In genomic region chr12:107476441-107477291, GRCm38 (mm10) we compare ENCODE assay signal across 23 mouse cellular contexts. TPM values are rescaled to one million over a fixed set of nuclear protein-coding genes. Genes with fewer than 3 reads are reported as not detected.
DNase-seq lines count a peak whose midpoint lies in the region; ATAC-seq and TF ChIP-seq lines count a peak whose summit lies in the region.
"Had no signal": no experiment of that assay in that cellular context is flagged by ENCODE, and none has a peak within 500 bp of the region (broad histone marks: within the 10 kb centered on the region; RNA-seq: fewer than 3 reads in every experiment).

No protein-coding gene starts in this region.

- no peak for TF ChIP-seq CTCF in layer of hippocampus, adult 2 months (conservative IDR thresholded peaks at IDR 0.05)

- H3K4me3 ChIP-seq in layer of hippocampus, adult 2 months: no peak overlapping the region
- H3K4me3 ChIP-seq in midbrain, embryonic 13.5 days (replicated peaks): no peak overlapping the region
- H3K4me3 ChIP-seq: embryonic facial prominence, embryonic 13.5 days; heart, embryonic 13.5 days; limb, embryonic 15.5 days had no signal

- WGBS in midbrain, embryonic 13.5 days: 22% methylated on average over 12 of the region's 12 CpGs

- intact Hi-C loops in gastrocnemius, postnatal 36 days (cut with DNase I): no loop called here

- no peaks in the 10 kb centered on the region for H3K36me3 ChIP-seq in midbrain, embryonic 13.5 days
- H3K36me3 ChIP-seq: embryonic facial prominence, embryonic 13.5 days; G1E; heart, embryonic 13.5 days; limb, embryonic 15.5 days had no signal

- ATAC-seq in midbrain, embryonic 13.5 days: peak; percentile 60; the same call in 1 of the 2 replicates
- ATAC-seq: intestine, postnatal 0 days had no signal

- no peaks in the 10 kb centered on the region for H3K27me3 ChIP-seq in midbrain, embryonic 13.5 days
- H3K27me3 ChIP-seq: embryonic facial prominence, embryonic 13.5 days; limb, embryonic 15.5 days had no signal

- peaks cover 19% of the 10 kb centered on the region for H3K4me1 ChIP-seq in midbrain, embryonic 13.5 days (replicated peaks)
- H3K4me1 ChIP-seq: heart, embryonic 13.5 days; limb, embryonic 15.5 days had no signal

- peak; percentile 18 for DNase-seq in layer of hippocampus, adult 9-11 months
- no peak for DNase-seq in layer of hippocampus, adult 2 months (ENCODE audit: low spot score in 2 of 2)
- peak; percentile 54 for DNase-seq in embryo, embryonic 11 days
- peak; percentile 36 for DNase-seq in forelimb bud, embryonic 11.5 days (ENCODE audit: low read depth, low spot score)
- DNase-seq in ovary, postnatal 36 days (ENCODE audit: low spot score): no peak
- DNase-seq in cerebellum, postnatal 36 days: no peak
- DNase-seq in gastrocnemius, postnatal 36 days: no peak
- DNase-seq: adrenal gland, postnatal 10 days; cerebellum, postnatal 10 days; heart, postnatal 4 days; lung, adult 18-20 months; lung, postnatal 4 days had no signal

- H3K9ac ChIP-seq in midbrain, embryonic 13.5 days (replicated peaks): no peak overlapping the region
- H3K9ac ChIP-seq: embryonic facial prominence, embryonic 13.5 days; heart, embryonic 13.5 days; limb, embryonic 15.5 days had no signal

- H3K4me2 ChIP-seq in midbrain, embryonic 13.5 days (replicated peaks): no peak overlapping the region
- H3K4me2 ChIP-seq: embryonic facial prominence, embryonic 13.5 days; heart, embryonic 13.5 days; limb, embryonic 15.5 days had no signal

- no peaks in the 10 kb centered on the region for H3K9me3 ChIP-seq in midbrain, embryonic 13.5 days
- H3K9me3 ChIP-seq: embryonic facial prominence, embryonic 13.5 days; heart, embryonic 13.5 days; limb, embryonic 15.5 days had no signal

- no peak overlapping the region for H3K27ac ChIP-seq in layer of hippocampus, adult 2 months
- peak overlapping the region; percentile 25; the same call in 1 of the 2 replicates for H3K27ac ChIP-seq in midbrain, embryonic 13.5 days
- H3K27ac ChIP-seq: embryonic facial prominence, embryonic 13.5 days; heart, embryonic 13.5 days; kidney, postnatal 0 days; limb, embryonic 15.5 days had no signal

RNA-seq across cellular contexts. Expression of gene 3110018I06Rik, which starts 11.8 kb away (rescaled TPM):
- total RNA-seq in layer of hippocampus, adult 2 months (2021): not detected
- polyA plus RNA-seq in midbrain, embryonic 13.5 days (2015; fragmentation: Nextera tagmentation; extraction: Ambion mirVana): not detected in 2 replicates
- total RNA-seq in gastrocnemius, postnatal 36 days (2021): not detected
- total RNA-seq: adrenal gland, postnatal 10 days; G1E; gastrocnemius, postnatal 4 days; heart, postnatal 4 days; left cerebral cortex, postnatal 10 days had no signal
- polyA plus RNA-seq: embryonic facial prominence, embryonic 13.5 days; G1E; heart, embryonic 13.5 days; intestine, postnatal 0 days; kidney, postnatal 0 days; limb, embryonic 15.5 days; small intestine, adult 2 months; thymus, postnatal 0 days had no signal

Comparison
In these comparisons a context has a peak if more than half of its experiments do, and no peak if none do; other contexts are left out.
1. DNase-seq: peak in layer of hippocampus, adult 9-11 months (single experiment), embryo, embryonic 11 days (single experiment) and forelimb bud, embryonic 11.5 days (single experiment); none in layer of hippocampus, adult 2 months (0 of 2), ovary, postnatal 36 days (single experiment), cerebellum, postnatal 36 days (0 of 2) and gastrocnemius, postnatal 36 days (0 of 2).